Mouse (Mus musculus): ENCODE data around the gene 4933430I17Rik. TPM values are rescaled to one million over a fixed set of nuclear protein-coding genes. Genes with fewer than 3 reads are reported as not detected.

The 4933430I17Rik gene
- polyA plus RNA-seq, 1 experiment from 2014 or later, result 1.5 TPM

DNA sequence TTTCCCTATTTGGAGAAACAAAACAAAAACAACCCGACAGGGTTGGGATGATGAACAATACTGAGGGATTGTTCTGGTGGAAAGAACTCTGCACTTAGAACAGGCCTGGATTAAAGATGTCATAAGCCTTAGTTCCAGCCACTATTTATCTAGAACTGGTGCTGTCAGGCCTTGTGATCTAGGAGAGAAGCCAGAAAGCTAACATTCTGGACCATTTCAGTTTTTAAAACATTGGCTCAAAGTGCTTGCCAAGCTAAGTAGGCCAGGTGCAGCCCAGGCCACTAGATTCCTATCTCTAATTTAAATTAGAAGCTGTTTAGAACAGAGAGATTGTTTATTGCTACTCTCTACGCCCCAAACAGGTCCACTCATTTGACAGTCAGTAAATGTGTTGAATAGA, 1.1 kb downstream of the 4933430I17Rik start:
- Histone ChIP-seq H3K9me3 (no peaks in the 10 kb centered on the region), H3K27me3 (ENCODE audit: insufficient read depth, poor library complexity, severe bottlenecking) (no peaks in the 10 kb centered on the region), H3K4me3 (no peak overlapping the region), H3K36me3 (peaks cover 17% of the 10 kb centered on the region), H3K4me1 (replicated peaks) (peaks cover 19% of the 10 kb centered on the region), H3K27ac (no peak overlapping the region)
- 69% methylated on average over 2 of the region's 2 CpGs for WGBS
- no peak for DNase-seq (ENCODE audit: low spot score)

- DNase-seq (ENCODE audit: low spot score), result no peak
- Histone ChIP-seq H3K27ac (no peak overlapping the region), H3K36me3 (peaks cover 11% of the 10 kb centered on the region), H3K9me3 (no peaks in the 10 kb centered on the region), H3K4me1 (replicated peaks) (peaks cover 19% of the 10 kb centered on the region), H3K4me3 (no peak overlapping the region), H3K27me3 (ENCODE audit: insufficient read depth, poor library complexity, severe bottlenecking) (no peaks in the 10 kb centered on the region)
- WGBS, result 86% methylated on average over 4 of the region's 4 CpGs
These were observed 2.5 kb downstream of the 4933430I17Rik start for GRCm38 (mm10) chr4:62527655-62528054.

DNA sequence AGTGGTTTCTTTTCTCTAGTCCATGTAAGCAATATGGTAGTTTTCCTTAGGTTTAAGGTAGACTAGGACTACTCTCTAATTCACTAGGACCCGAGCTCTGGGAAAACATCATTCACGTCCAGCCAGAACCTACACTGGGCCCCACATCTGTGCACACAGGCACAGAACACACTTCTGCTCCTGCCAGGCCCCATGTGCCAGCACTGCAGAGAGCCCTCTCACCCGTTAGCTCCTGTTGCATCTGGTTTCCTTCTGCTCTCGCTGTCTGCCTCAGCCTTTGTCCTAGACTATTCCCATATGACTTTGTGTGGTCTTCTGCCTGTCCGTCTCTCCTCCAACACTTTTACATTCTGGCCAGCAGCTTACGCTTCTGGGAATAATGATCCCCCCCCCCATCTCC, 8.6 kb downstream of the 4933430I17Rik start:
- Histone ChIP-seq H3K4me1 (replicated peaks) (peaks cover 4% of the 10 kb centered on the region; the same call in 1 of the 2 replicates), H3K36me3 (no peaks in the 10 kb centered on the region), H3K4me3 (no peak overlapping the region), H3K9me3 (no peaks in the 10 kb centered on the region), H3K27me3 (ENCODE audit: insufficient read depth, poor library complexity, severe bottlenecking) (no peaks in the 10 kb centered on the region), H3K27ac (no peak overlapping the region)
- no peak for DNase-seq (ENCODE audit: low spot score)
- 84% methylated on average over 6 of the region's 6 CpGs for WGBS

- Histone ChIP-seq H3K27me3 (ENCODE audit: insufficient read depth, poor library complexity, severe bottlenecking) (no peaks in the 10 kb centered on the region), H3K9me3 (no peaks in the 10 kb centered on the region), H3K4me1 (replicated peaks) (no peaks in the 10 kb centered on the region), H3K36me3 (no peaks in the 10 kb centered on the region), H3K4me3 (no peak overlapping the region), H3K27ac (no peak overlapping the region)
- WGBS, result 84% methylated on average over 3 of the region's 3 CpGs
- no peak for DNase-seq (ENCODE audit: low spot score)
These were observed 16.6 kb downstream of the 4933430I17Rik start for GRCm38 (mm10) chr4:62541802-62542201.

DNA sequence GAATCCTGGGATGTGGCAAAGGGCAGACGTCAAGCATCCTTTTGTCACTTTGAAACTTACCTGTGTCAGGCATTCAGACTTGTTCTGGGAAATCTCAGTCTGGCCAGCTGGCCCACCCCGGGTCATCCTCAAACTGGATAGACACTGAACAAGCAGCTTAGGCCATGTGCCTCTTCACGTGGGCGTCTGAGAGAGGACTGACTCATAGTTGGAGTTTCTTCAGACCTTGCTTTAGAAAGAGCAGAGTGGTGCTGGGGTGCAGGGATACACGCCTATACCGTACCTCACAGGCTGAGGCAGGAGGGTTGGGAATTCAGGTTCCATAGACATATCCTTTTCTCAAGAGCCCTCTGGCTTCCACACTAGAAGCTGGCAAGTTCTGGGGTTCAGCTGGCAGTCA, 18.6 kb downstream of the 4933430I17Rik start:
- Histone ChIP-seq H3K4me1 (replicated peaks) (no peaks in the 10 kb centered on the region), H3K27ac (no peak overlapping the region), H3K9me3 (no peaks in the 10 kb centered on the region), H3K27me3 (ENCODE audit: insufficient read depth, poor library complexity, severe bottlenecking) (no peaks in the 10 kb centered on the region), H3K36me3 (no peaks in the 10 kb centered on the region), H3K4me3 (no peak overlapping the region)
- DNase-seq (ENCODE audit: low spot score), result no peak
- 85% methylated on average over 6 of the region's 6 CpGs for WGBS

DNA sequence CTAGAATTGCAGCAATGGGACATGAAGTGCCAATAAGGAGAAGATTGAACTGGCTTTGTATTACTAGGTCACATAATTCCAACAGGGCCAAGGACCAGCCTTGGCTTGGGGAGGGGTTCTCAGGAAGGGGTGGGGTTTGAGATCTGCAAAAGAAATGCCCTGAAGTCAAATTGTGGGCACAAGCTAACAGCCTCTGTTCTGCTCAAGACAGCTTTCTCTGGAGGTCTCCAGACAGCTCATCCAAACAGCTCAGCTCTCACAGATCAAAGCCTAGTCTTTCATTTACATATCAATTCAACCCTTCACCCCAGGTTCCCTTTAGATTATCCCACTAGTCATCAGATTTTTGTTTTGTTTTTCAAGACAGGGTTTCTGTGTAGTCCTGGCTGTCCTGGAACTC, 19.6 kb downstream of the 4933430I17Rik start:
- Histone ChIP-seq H3K27me3 (ENCODE audit: insufficient read depth, poor library complexity, severe bottlenecking) (no peaks in the 10 kb centered on the region), H3K4me1 (replicated peaks) (no peaks in the 10 kb centered on the region), H3K4me3 (no peak overlapping the region)

DNA sequence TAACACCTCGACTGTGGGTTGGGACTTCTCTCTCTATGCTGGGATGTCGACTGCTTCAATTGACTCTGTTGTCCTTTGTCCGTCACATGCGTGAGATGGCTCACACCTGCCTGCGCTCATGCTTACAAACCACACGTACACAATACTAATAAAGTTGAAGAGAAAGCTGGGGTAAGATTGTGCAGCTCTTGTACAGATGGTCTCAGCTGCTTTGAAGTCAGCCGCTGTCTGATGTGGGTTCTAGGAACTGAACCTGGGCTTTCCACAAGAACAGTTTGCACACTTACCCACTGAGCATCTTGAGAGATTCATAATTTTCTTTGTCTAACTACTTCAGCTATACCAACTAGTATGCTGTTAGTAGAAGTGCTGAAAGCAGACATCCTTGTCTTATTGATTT, 26.8 kb downstream of the 4933430I17Rik start:
- 87% methylated on average over 7 of the region's 7 CpGs for whole genome bisulfite sequencing
- Histone ChIP-seq H3K9me3 (no peaks in the 10 kb centered on the region), H3K4me1 (replicated peaks) (no peaks in the 10 kb centered on the region), H3K4me3 (no peak overlapping the region), H3K36me3 (no peaks in the 10 kb centered on the region), H3K27me3 (ENCODE audit: insufficient read depth, poor library complexity, severe bottlenecking) (no peaks in the 10 kb centered on the region), H3K27ac (no peak overlapping the region)
- no peak for DNase-seq (ENCODE audit: low spot score)

More for the DNA sequence above, 19.6 kb downstream of the 4933430I17Rik start:
- H3K36me3 ChIP-seq, result no peaks in the 10 kb centered on the region
- no peak for DNase-seq (ENCODE audit: low spot score)
- H3K27ac ChIP-seq, result no peak overlapping the region
- H3K9me3 ChIP-seq, result no peaks in the 10 kb centered on the region

- H3K27me3 ChIP-seq (ENCODE audit: insufficient read depth, poor library complexity, severe bottlenecking), result no peaks in the 10 kb centered on the region
- no peaks in the 10 kb centered on the region for H3K9me3 ChIP-seq
- no peak overlapping the region for H3K27ac ChIP-seq
- H3K4me1 ChIP-seq (replicated peaks), result 0 out of 2 replicates have a peak, but pooled peaks cover 5% of the 10 kb centered on the region
- H3K36me3 ChIP-seq, result no peaks in the 10 kb centered on the region
- 82% methylated on average over 3 of the region's 3 CpGs for WGBS
- no peak for DNase-seq (ENCODE audit: low spot score)
- no peak overlapping the region for H3K4me3 ChIP-seq
These were observed 32.3 kb downstream of the 4933430I17Rik start for GRCm38 (mm10) chr4:62557436-62557835.

DNA sequence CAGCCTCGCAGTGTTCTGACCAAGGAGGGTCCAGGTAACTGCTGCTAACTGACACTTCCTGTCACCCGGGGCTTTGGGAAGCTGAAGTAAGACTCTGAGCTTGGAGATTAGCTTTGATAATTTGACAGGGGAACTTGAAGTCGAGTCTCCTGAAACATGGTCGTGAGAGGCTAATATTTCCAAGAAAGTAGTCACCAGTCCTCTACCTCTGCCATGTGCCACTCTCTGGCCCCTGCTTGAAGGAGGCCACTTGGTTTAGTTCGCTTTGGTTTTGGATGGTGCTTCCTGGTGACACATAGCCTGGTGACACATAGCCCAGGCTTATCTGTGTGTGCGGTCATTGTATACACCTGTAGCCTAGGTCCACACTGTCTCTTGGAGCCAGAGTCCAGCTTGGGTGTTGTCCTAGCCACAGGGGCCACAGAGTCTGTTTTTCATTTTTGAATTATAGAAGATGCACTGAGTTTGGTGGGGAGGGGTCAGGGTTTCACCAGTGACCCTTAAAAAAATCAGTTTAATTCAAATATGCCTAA, 34.7 kb downstream of the 4933430I17Rik start, which contains the start of gene Rgs3:
Gene Rgs3, plus strand, starts transcription at position 51 of the 533 bp plus-strand sequence.
- Histone ChIP-seq H3K36me3 (no peaks in the 10 kb centered on the region), H3K27me3 (ENCODE audit: insufficient read depth, poor library complexity, severe bottlenecking) (no peaks in the 10 kb centered on the region), H3K4me3 (no peak within 1 kb of the TSS), H3K27ac (no peak within 1 kb of the TSS), H3K9me3 (no peaks in the 10 kb centered on the region), H3K4me1 (replicated peaks) (0 out of 2 replicates have a peak, but pooled peaks cover 5% of the 10 kb centered on the region)
- 69% methylated on average over 6 of the region's 6 CpGs for WGBS
- no peak for DNase-seq (ENCODE audit: low spot score)

- WGBS, result 26% methylated on average over 4 of the region's 4 CpGs
- Histone ChIP-seq H3K9me3 (no peaks in the 10 kb centered on the region), H3K27me3 (ENCODE audit: insufficient read depth, poor library complexity, severe bottlenecking) (no peaks in the 10 kb centered on the region), H3K4me3 (no peak overlapping the region), H3K4me1 (replicated peaks) (0 out of 2 replicates have a peak, but pooled peaks cover 5% of the 10 kb centered on the region), H3K36me3 (no peaks in the 10 kb centered on the region), H3K27ac (peak overlapping the region; percentile 46)
- peak; percentile 62 for DNase-seq (ENCODE audit: low spot score)
These were observed 35.9 kb downstream of the 4933430I17Rik start for GRCm38 (mm10) chr4:62560963-62561629.

- Histone ChIP-seq H3K4me1 (replicated peaks) (0 out of 2 replicates have a peak, but pooled peaks cover 5% of the 10 kb centered on the region), H3K9me3 (no peaks in the 10 kb centered on the region), H3K27me3 (ENCODE audit: insufficient read depth, poor library complexity, severe bottlenecking) (no peaks in the 10 kb centered on the region), H3K4me3 (no peak overlapping the region), H3K27ac (peak overlapping the region; percentile 46), H3K36me3 (no peaks in the 10 kb centered on the region)
- 69% methylated on average over 3 of the region's 3 CpGs for WGBS
- no peak for DNase-seq (ENCODE audit: low spot score)
These were observed 36.4 kb downstream of the 4933430I17Rik start for GRCm38 (mm10) chr4:62561630-62562001.

DNA sequence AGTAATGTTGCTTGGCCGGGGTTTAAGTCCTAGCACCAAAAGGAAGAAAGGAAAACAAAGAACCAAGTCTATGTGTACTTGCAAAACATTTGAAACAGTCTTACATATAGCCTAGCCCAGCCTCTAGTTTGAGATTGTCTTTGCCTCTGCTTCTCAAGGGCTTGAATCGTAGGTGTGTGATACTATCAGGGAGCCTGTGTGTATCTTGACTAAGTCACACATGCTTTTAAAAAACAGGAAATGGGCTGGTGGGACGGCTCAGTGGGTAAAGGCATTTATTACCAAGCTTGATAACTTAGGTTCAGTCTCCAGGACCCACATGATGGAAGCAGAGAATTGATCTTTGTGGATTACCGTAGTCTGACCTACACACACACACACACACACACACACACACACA, 36.8 kb downstream of the 4933430I17Rik start:
- H3K4me3 ChIP-seq, result no peak overlapping the region
- no peaks in the 10 kb centered on the region for H3K9me3 ChIP-seq
- peak overlapping the region; percentile 46; the same call in 1 of the 2 replicates for H3K27ac ChIP-seq
- WGBS, result 85% methylated on average over 4 of the region's 4 CpGs
- H3K27me3 ChIP-seq (ENCODE audit: insufficient read depth, poor library complexity, severe bottlenecking), result no peaks in the 10 kb centered on the region
- no peaks in the 10 kb centered on the region for H3K36me3 ChIP-seq
- H3K4me1 ChIP-seq (replicated peaks), result 0 out of 2 replicates have a peak, but pooled peaks cover 5% of the 10 kb centered on the region
- DNase-seq (ENCODE audit: low spot score), result no peak

GRCm38 (mm10) chr4:62566530-62566929, 41.4 kb downstream of the 4933430I17Rik start:
- Histone ChIP-seq H3K4me3 (no peak overlapping the region), H3K27me3 (ENCODE audit: insufficient read depth, poor library complexity, severe bottlenecking) (no peaks in the 10 kb centered on the region), H3K27ac (no peak overlapping the region), H3K36me3 (no peaks in the 10 kb centered on the region), H3K4me1 (replicated peaks) (peaks cover 7% of the 10 kb centered on the region; the same call in 1 of the 2 replicates), H3K9me3 (no peaks in the 10 kb centered on the region)
- no peak for DNase-seq (ENCODE audit: low spot score)
- 89% methylated on average over 4 of the region's 4 CpGs for WGBS
